Mouse (Mus musculus): ENCODE data around the gene Ly6g6e. TPM values are rescaled to one million over a fixed set of nuclear protein-coding genes. Genes with fewer than 3 reads are reported as not detected.

Ly6g6e gene
- polyA plus RNA-seq, 1 experiment from 2014 or later = 1.3 TPM

- peaks cover 20% of the 10 kb centered on the region for H3K36me3 ChIP-seq (ENCODE audit: insufficient read depth, low read length)
- no peaks in the 10 kb centered on the region for H3K9me3 ChIP-seq (replicated peaks; ENCODE audit: low read length)
- H3K4me1 ChIP-seq (replicated peaks; ENCODE audit: insufficient read depth, low read length) = peaks cover 32% of the 10 kb centered on the region
- H3K27me3 ChIP-seq (ENCODE audit: insufficient read depth, low read length) = no peaks in the 10 kb centered on the region
- DNase-seq (ENCODE audit: low spot score) (peak; percentile 94), ATAC-seq (replicated peaks; ENCODE audit: low FRiP score, low read depth) (peak; percentile 27; the same call in 1 of the 2 replicates)
- peak within 1 kb of the TSS; percentile 98 for H3K27ac ChIP-seq
- peak within 1 kb of the TSS; percentile 50 for H3K4me3 ChIP-seq (replicated peaks; ENCODE audit: low read depth, low read length)
- TF ChIP-seq CTCF (IDR thresholded peaks at IDR 0.05; ENCODE audit: low read depth) = peak; percentile 55
- WGBS = under 1% methylated on average over 11 of the region's 11 CpGs
- peak within 1 kb of the TSS; percentile 81 for H3K4me2 ChIP-seq (ENCODE audit: low read length)
- peak within 1 kb of the TSS; percentile 77 for H3K9ac ChIP-seq (ENCODE audit: low read depth, low read length)
Observed at GRCm38 (mm10) chr17:35049561-35050016, 27.1 kb upstream of the Ly6g6e start, which contains the start of gene Clic1. TSS of gene Clic1 (plus strand) at chr17:35049966.

GRCm38 (mm10) chr17:35050126-35050750 lies 26.5 kb upstream of the Ly6g6e start:
- H3K4me2 ChIP-seq (ENCODE audit: low read length) = peak overlapping the region; percentile 81
- DNase-seq (ENCODE audit: low spot score) (peak; percentile 92), ATAC-seq (replicated peaks; ENCODE audit: low FRiP score, low read depth) (no peak; the same call in 1 of the 2 replicates)
- under 1% methylated on average over 27 of the region's 27 CpGs for WGBS
- peak overlapping the region; percentile 98 for H3K27ac ChIP-seq
- no peak for TF ChIP-seq CTCF (IDR thresholded peaks at IDR 0.05; ENCODE audit: low read depth)
- peaks cover 25% of the 10 kb centered on the region for H3K36me3 ChIP-seq (ENCODE audit: insufficient read depth, low read length)
- peaks cover 29% of the 10 kb centered on the region for H3K4me1 ChIP-seq (replicated peaks; ENCODE audit: insufficient read depth, low read length)
- no peaks in the 10 kb centered on the region for H3K9me3 ChIP-seq (replicated peaks; ENCODE audit: low read length)
- H3K4me3 ChIP-seq (replicated peaks; ENCODE audit: low read depth, low read length) = peak overlapping the region; percentile 50
- H3K27me3 ChIP-seq (ENCODE audit: insufficient read depth, low read length) = no peaks in the 10 kb centered on the region
- H3K9ac ChIP-seq (ENCODE audit: low read depth, low read length) = peak overlapping the region; percentile 77

GRCm38 (mm10) chr17:35051156-35052086 lies 25.3 kb upstream of the Ly6g6e start:
- TF ChIP-seq CTCF (IDR thresholded peaks at IDR 0.05; ENCODE audit: low read depth) = 0 out of 2 replicates have a peak, but pooled peaks have one; percentile 1
- DNase-seq (ENCODE audit: low spot score) = peak; percentile 95
- no peaks in the 10 kb centered on the region for H3K9me3 ChIP-seq (replicated peaks; ENCODE audit: low read length)
- H3K4me1 ChIP-seq (replicated peaks; ENCODE audit: insufficient read depth, low read length) = peaks cover 22% of the 10 kb centered on the region
- peak overlapping the region; percentile 81 for H3K4me2 ChIP-seq (ENCODE audit: low read length)
- H3K9ac ChIP-seq (ENCODE audit: low read depth, low read length) = peak overlapping the region; percentile 77
- no peaks in the 10 kb centered on the region for H3K27me3 ChIP-seq (ENCODE audit: insufficient read depth, low read length)
- peaks cover 35% of the 10 kb centered on the region for H3K36me3 ChIP-seq (ENCODE audit: insufficient read depth, low read length)
- ATAC-seq (replicated peaks; ENCODE audit: low FRiP score, low read depth) = peak; percentile 65
- peak overlapping the region; percentile 50 for H3K4me3 ChIP-seq (replicated peaks; ENCODE audit: low read depth, low read length)
- H3K27ac ChIP-seq = peak overlapping the region; percentile 98
- 1% methylated on average over 21 of the region's 21 CpGs for WGBS

- peak overlapping the region; percentile 50; the same call in 1 of the 2 replicates for H3K4me3 ChIP-seq (replicated peaks; ENCODE audit: low read depth, low read length)
- H3K4me2 ChIP-seq (ENCODE audit: low read length) = peak overlapping the region; percentile 81
- DNase-seq (ENCODE audit: low spot score) = no peak
- H3K27ac ChIP-seq = peak overlapping the region; percentile 98
- peak overlapping the region; percentile 36; the same call in 1 of the 2 replicates for H3K9ac ChIP-seq (ENCODE audit: low read depth, low read length)
- peaks cover 19% of the 10 kb centered on the region for H3K4me1 ChIP-seq (replicated peaks; ENCODE audit: insufficient read depth, low read length)
- no peaks in the 10 kb centered on the region for H3K9me3 ChIP-seq (replicated peaks; ENCODE audit: low read length)
- H3K36me3 ChIP-seq (ENCODE audit: insufficient read depth, low read length) = peaks cover 37% of the 10 kb centered on the region
- 70% methylated on average over 12 of the region's 12 CpGs for WGBS
- ATAC-seq (replicated peaks; ENCODE audit: low FRiP score, low read depth) = no peak
- no peak for TF ChIP-seq CTCF (IDR thresholded peaks at IDR 0.05; ENCODE audit: low read depth)
- H3K27me3 ChIP-seq (ENCODE audit: insufficient read depth, low read length) = no peaks in the 10 kb centered on the region
Observed at GRCm38 (mm10) chr17:35052271-35052798, 24.4 kb upstream of the Ly6g6e start.

GRCm38 (mm10) chr17:35055691-35056495 lies 20.8 kb upstream of the Ly6g6e start:
- ATAC-seq (replicated peaks; ENCODE audit: low FRiP score, low read depth) (no peak), DNase-seq (ENCODE audit: low spot score) (no peak)
- no peak overlapping the region for H3K27ac ChIP-seq
- no peak for TF ChIP-seq CTCF (IDR thresholded peaks at IDR 0.05; ENCODE audit: low read depth)
- WGBS = 87% methylated on average over 7 of the region's 7 CpGs
- H3K9me3 ChIP-seq (replicated peaks; ENCODE audit: low read length) = no peaks in the 10 kb centered on the region
- no peaks in the 10 kb centered on the region for H3K27me3 ChIP-seq (ENCODE audit: insufficient read depth, low read length)
- H3K4me1 ChIP-seq (replicated peaks; ENCODE audit: insufficient read depth, low read length) = peaks cover 8% of the 10 kb centered on the region
- H3K4me2 ChIP-seq (ENCODE audit: low read length) = no peak overlapping the region
- H3K4me3 ChIP-seq (replicated peaks; ENCODE audit: low read depth, low read length) = no peak overlapping the region
- peaks cover 46% of the 10 kb centered on the region for H3K36me3 ChIP-seq (ENCODE audit: insufficient read depth, low read length)
- H3K9ac ChIP-seq (ENCODE audit: low read depth, low read length) = no peak overlapping the region
